Mouse (Mus musculus) thymus, postnatal 25 days (tissue): ENCODE measurements around the gene Usp29.
"Not testable (repeated sequence)": the region's sequence is repeated elsewhere in the genome, so short reads cannot be mapped to it uniquely, and the experiment has no call there.

Experiments used
- DNase-seq: peaks from one replicate; pipeline ENCODE4 v3.0.0; 2022

Gene Usp29

GRCm38 (mm10) chr7:6822633-6823032 lies 92.3 kb downstream of the Usp29 start:
- no peak for DNase-seq

DNA sequence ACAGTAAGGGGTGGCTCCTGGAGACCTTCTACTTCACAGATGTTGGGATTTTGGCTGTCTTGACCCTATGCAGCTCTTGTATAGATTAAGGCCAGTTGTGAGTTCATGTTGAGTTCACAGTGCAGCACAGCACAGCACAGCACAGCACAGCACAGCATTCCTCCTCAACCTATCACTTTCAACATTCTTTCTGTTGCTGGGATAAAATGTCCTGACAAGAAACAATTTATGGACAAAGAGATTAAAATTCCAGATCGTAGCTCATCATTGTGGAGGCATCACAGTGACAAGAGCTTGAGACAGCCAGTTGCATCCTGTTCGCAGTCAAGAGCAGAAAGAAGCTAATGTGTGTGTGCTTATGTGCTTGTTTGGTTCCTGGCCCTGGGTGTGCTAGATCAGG lies 93.3 kb downstream of the Usp29 start:
- no peak for DNase-seq

- DNase-seq = no peak
These were observed 95.7 kb downstream of the Usp29 start for GRCm38 (mm10) chr7:6825966-6826647.

GRCm38 (mm10) chr7:6829148-6829547 lies 98.8 kb downstream of the Usp29 start:
- no peak for DNase-seq

DNA sequence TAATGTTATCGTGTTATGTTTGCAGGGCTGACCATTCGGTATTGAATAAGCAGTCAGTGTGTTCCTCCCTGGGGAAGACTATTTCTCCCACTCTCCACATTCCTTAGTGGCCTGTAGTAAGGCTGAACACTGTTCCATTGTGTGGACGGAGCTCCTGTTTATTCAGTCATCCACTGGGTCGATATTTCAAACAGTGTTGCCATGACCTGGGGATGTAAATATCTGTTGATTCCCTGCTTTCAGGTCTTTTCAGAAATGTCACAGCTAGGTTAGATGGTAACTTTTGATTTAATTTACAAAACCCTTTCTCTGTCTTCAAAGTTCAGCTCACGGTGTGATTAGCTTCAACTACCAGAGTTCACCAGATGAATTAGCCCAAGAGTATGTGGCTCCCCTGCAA lies 104.6 kb downstream of the Usp29 start:
- DNase-seq = no peak

DNA sequence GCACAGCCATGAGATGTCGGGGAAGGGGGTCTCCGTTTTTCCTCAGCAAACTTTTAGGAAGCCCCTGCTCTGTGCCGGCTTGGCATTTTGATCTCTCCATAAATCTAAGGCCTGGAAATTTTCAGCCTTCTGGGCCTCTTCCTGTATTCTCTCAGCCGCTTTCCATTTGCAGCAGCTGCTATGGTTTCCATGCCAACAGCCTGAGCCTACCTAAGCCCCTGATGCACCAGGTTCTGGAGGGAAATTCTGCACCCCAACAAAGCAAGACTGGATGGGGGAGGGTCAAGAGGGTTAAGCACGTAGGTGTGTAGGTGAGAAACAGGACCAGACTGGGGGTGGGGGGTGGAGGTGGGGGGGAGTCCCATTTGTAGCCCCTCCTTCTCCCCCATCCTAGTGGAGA lies 105.0 kb downstream of the Usp29 start:
- no peak for DNase-seq

DNA sequence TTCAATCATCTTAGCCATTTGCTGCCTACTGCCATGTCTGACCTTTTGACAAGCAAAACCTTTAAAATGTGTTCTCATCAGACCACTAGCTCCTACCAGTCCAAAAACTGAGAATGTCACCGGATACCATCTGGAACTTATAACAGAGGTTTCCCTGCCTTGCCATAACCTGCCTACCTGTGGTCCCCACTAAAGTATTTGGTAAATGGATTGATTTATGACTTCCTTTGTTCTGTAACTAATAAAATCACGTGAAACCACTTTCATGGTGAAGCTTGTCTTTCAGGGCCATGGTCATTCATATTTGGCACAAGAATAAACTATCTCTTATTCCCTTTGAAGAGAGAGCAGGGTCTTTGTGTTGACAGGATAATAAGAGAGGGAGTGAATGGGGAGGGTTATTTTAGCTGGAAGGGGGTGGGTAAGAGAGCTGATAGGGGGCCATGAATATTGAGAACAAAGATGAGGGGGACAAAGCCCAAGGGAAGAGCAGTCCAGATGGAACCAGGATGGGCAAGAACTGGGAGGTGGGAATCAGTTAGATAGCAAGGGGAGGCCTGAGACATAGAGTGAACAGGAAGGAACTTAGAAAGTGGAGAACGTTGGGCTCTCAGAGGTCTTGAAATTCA lies 107.0 kb downstream of the Usp29 start:
- DNase-seq = no peak

DNA sequence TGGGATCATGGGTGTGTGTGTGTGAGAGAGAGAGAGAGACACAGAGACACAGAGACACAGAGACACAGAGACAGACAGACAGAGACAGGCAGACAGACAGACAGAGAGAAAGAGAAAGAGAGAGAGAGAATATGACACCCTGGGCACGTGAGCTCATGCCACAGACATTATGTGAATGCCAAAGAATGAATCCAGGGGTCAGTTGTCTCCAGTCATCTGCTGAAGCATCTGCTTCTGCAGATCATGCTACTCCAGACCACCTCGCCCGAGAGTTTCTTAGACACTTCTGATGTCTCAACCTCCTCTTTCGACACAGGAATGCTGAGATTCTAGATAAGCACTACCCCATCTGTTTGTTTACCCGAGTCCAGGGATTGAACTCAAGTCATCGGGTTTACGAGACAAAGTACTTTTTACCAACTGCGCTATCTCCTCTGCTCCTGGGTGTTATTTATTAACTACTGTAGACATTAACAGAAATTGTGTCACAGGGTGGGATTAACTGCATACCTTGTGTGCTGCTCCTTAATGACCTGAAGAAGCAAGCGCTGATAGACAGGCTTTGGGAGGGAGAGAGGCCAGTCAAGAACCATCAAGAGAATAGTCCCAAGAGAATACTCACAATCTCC lies 107.7 kb downstream of the Usp29 start:
- DNase-seq = no peak

DNA sequence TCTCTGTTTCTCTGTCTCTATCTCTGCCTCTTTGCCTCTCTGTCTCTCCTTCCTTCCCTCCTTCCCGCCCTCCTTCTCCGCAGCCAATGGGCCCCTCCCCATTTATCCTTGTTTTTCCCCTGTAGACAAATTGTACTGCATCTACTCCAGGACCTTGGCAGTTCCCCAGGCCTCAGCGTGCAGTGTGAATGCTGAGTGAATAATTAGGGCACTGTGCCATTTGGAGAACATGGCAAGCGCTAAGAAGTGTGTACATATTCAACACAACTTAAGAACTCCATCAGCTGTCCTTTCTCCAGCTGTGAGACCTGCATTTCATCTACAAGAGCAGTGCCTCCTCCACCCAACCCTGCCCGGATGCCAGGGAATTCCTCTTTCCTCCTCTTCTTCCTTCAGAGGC lies 110.5 kb downstream of the Usp29 start:
- no peak for DNase-seq

DNA sequence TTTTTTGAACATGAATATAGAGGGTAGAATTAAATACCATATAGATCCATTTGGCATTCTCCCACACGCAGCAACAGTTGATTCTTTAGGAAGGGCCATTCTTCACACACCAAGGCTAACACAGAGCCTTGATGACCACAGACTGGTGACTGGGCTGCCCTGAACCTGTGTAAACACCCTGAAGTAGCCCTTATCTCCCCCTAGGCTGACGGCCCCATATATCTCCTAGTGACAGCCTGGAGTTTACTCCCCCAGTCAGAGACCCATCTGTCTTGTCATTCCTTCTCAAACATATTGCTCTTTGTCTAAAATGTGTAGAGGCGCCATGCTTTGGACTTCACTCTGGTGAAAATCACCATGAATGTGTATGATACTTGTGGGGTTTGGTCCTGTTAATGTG lies 119.1 kb downstream of the Usp29 start:
- no peak for DNase-seq

GRCm38 (mm10) chr7:6850321-6850720 lies 119.9 kb downstream of the Usp29 start:
- no peak for DNase-seq

DNA sequence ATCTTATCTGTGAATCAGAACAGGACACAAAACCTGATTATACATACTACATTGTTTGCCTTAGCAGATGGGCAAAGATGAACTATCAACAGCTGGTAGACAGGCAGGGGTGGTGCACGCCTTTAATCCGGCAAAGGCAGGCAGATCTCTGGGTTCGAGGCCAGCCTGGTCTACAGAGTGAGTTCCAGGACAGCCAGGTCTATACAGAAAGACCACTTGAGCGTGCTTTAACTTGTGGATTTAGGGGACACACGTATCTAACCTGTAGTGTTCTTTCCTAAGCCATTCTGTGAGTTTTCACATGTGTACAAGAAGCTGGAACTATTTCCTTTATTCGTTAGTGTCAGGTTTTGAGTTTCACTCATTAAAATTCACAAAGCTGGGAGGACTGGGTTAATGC lies 120.9 kb downstream of the Usp29 start:
- no peak for DNase-seq

DNA sequence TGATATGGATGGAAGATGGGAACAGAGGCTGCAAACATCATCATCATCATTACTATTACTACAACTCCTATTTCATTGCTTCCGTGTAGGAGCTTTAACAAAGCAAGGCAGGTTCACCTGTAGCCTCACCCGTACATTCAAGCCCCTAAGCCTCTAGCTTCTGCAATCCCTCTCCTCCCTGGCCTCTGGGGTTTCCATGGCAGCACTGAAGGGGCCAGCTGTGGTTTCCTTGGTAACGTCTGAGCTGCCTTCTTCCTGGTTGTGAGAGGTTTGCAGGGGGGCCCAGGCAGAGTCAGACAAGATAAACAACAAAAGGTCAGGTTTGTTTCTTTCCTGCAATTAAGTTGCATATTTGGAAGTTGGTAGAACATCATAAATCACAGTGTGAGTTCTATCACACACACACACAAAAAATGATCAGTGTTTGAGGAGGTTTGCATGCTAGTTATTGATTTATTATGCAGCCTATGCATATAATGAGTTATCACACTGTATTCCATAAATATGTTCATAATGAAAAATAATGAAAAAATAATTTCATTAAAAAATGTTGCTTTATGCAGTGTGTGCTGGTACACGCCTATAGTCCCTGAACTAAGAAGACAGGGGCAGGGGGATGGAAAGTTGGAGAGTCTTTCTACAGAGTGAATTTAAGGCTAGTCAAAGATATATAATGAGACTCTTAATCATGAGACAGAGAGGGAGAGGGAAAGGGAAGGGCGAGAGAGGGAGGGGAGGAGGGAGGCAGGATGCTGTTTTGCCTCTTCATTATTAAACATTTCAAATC lies 121.5 kb downstream of the Usp29 start:
- DNase-seq = no peak

GRCm38 (mm10) chr7:6855613-6856405 lies 125.4 kb downstream of the Usp29 start:
- no peak for DNase-seq

DNA sequence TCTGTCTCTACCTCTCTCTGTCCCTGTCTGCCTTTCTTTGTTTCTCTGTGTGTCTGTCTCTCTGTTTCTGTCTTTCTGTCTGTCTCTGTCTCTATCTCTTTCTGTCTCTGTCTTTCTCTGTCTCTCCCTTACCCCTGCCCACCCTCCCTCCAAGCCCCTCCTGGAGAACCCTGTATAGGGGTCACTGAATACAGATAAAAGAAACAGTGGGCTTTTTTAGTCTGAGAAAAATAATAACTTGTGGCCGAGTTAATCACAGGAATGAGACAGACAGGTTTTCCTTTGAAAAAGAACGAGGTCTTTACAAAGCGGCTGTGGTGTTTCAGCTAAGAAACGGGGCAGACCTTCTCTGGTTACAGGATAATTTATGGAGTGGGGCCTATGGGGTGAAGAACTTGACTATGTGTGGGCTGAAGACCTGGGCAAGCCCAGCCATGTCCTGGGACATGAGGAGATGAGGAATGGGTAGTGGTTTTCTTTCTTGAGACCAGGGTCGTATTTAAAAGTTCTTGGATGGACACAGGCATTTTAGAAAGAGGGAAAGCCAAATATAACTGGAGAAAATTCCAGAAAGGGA lies 128.4 kb downstream of the Usp29 start:
- no peak for DNase-seq

DNA sequence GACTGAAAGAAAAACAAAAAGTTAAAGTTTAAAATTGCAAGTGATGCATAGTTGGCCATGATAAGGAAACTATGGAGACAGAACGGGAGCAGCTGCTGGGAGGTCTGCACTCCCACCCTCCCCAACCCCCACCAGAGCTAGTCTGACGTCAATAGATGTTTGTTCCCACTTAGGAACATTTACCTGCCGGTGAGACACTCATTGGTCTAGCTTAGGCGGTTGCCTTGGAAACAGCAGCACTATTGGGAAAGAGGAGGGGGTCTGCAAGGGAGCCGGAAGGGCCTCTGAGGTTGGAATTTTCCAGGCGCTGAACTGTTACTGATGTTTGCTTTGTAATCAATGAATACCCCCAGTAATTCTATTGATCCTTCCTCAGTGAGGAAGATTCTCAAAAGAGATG lies 130.3 kb downstream of the Usp29 start:
- no peak for DNase-seq

GRCm38 (mm10) chr7:6866351-6866750 lies 136.0 kb downstream of the Usp29 start:
- no peak for DNase-seq

DNA sequence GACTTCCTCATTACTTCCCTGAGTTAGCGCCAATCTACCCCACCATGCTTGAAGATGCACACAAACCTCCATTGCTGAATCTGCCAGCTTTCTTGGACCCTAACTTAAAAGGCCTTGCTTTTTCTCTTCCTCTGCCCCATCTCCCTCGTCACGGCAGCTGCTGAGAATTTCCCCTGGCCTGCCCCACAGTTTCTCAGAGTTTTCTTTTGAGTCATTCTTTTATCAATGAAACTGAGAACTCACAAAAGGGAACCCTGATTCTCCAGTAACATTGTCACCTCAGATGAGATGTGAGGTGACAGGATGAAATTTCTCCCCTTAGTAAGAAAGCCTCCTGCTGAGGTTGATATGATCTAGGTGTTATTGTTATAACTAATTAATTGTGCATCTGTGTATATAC lies 138.5 kb downstream of the Usp29 start:
- no peak for DNase-seq

DNA sequence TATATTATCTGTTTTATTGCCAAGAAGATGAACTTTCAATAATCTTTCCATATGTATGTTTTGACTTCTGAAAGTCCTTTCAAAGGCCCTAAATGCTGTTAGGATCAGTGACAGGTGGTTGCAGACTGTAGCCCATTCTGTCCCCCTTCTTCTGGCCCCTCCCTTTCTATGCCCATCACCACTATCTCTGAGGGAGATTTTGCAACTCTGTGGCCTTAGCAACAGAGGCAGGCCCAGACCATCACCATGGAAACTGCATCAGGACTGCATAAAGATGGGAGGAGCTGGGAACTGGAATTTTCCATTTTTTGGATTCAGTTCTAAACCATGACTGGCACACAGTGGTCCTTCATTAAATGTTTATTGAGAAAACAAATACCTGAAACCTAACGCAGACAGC lies 139.2 kb downstream of the Usp29 start:
- no peak for DNase-seq

GRCm38 (mm10) chr7:6874448-6874847 lies 144.1 kb downstream of the Usp29 start:
- DNase-seq = no peak

DNA sequence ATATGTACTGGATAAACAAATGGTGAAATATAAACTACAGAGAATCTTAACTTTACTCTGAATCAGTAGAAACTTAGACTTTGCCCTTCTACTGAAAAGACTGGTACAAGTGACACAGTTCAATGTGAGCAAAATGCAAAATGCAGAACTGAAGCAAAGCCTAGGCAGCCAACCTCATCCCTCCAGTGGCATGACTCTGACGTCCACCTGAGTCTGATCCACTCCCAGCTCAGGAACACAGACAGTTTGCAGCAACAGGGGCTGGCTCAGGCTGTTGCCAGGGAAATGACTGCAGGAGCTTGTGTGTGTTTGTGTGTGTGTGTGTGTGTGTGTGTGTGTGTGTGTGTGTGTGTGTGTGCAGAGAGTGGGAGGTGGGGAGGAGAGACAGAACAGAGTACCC lies 147.8 kb downstream of the Usp29 start:
- no peak for DNase-seq

- DNase-seq = not testable (repeated sequence)
These were observed 148.5 kb downstream of the Usp29 start for GRCm38 (mm10) chr7:6878849-6879248.
